Mouse (Mus musculus) stomach, embryonic 15.5 days (tissue): Measurements from ENCODE around the gene Papss2. TPM values are rescaled to one million over a fixed set of nuclear protein-coding genes. Genes with fewer than 3 reads are reported as not detected.

ENCODE experiments used
- ATAC-seq: fragments of 200-750 bp; cut with Nextera tagmentation; 2 replicates; pipeline ENCODE4 v1.8.0; 2017; ENCODE audit warnings: low read depth, moderate number of reproducible peaks, moderate TSS enrichment; ENCODE audit not compliant: insufficient read depth, low FRiP score
- H3K27ac ChIP-seq: fragments of 300-500 bp; sonication (generic); 2 replicates; pipeline ENCODE4 v1.5.1; 2015; ENCODE audit warnings: mild to moderate bottlenecking, inconsistent platforms
- H3K27me3 ChIP-seq: fragments of 300-500 bp; sonication (generic); replicated peaks from 2 replicates; pipeline ENCODE4 v1.6.1; 2015; ENCODE audit warnings: inconsistent platforms
- H3K36me3 ChIP-seq: fragments of 300-500 bp; sonication (generic); 2 replicates; pipeline ENCODE4 v1.6.1; 2015; ENCODE audit warnings: inconsistent platforms
- H3K4me1 ChIP-seq: fragments of 300-500 bp; sonication (generic); 2 replicates; pipeline ENCODE4 v1.6.1; 2015; ENCODE audit warnings: inconsistent platforms
- H3K4me2 ChIP-seq: fragments of 300-500 bp; sonication (generic); 2 replicates; pipeline ENCODE4 v1.6.1; 2015; ENCODE audit warnings: mild to moderate bottlenecking, inconsistent platforms
- H3K4me3 ChIP-seq: fragments of 300-500 bp; sonication (generic); replicated peaks from 2 replicates; pipeline ENCODE4 v1.5.1; 2015; ENCODE audit warnings: inconsistent platforms
- H3K9ac ChIP-seq: fragments of 300-500 bp; sonication (generic); 2 replicates; pipeline ENCODE4 v1.6.1; 2015; ENCODE audit warnings: inconsistent platforms
- H3K9me3 ChIP-seq: fragments of 300-500 bp; sonication (generic); 2 replicates; pipeline ENCODE4 v1.6.1; 2016; ENCODE audit warnings: inconsistent platforms
- whole genome bisulfite sequencing: fragments of 180-500 bp; shearing (Covaris S2); methylation state at CpG from one replicate; pipeline ENCODE4 v1.1.7; 2015; 5-methylcytosine and 5-hydroxymethylcytosine counted together
- polyA plus RNA-seq: library from polyadenylated mRNA; unstranded; fragments of >200 nt; fragmentation: Nextera tagmentation; extraction: Ambion mirVana; gene quantifications from 2 replicates; pipeline ENCODE4 v1.2.1, GENCODE M21; 2015

Papss2 gene
- polyA plus RNA-seq, result 9.3 and 10.8 TPM in 2 replicates

- Histone ChIP-seq H3K27me3 (0 out of 2 replicates have a peak, but pooled peaks cover 5% of the 10 kb centered on the region), H3K4me1 (no peaks in the 10 kb centered on the region), H3K9ac (peak within 1 kb of the TSS; percentile 76), H3K4me2 (peak within 1 kb of the TSS; percentile 79), H3K36me3 (no peaks in the 10 kb centered on the region), H3K27ac (no peak within 1 kb of the TSS), H3K9me3 (no peaks in the 10 kb centered on the region), H3K4me3 (peak within 1 kb of the TSS; percentile 63)
- peak; percentile 81 for ATAC-seq
- WGBS, result under 1% methylated on average over 64 of the region's 64 CpGs
These were observed at the start of gene Papss2 for GRCm38 (mm10) chr19:32595506-32596286. Gene Papss2 (plus strand): TSS chr19:32595790.

- H3K9me3 ChIP-seq, result no peaks in the 10 kb centered on the region
- no peak overlapping the region for H3K9ac ChIP-seq
- H3K4me2 ChIP-seq, result no peak overlapping the region
- no peaks in the 10 kb centered on the region for H3K4me1 ChIP-seq
- no peak overlapping the region for H3K4me3 ChIP-seq
- H3K36me3 ChIP-seq, result no peaks in the 10 kb centered on the region
- 0 out of 2 replicates have a peak, but pooled peaks have one; percentile 25 for ATAC-seq
- H3K27ac ChIP-seq, result no peak overlapping the region
- H3K27me3 ChIP-seq, result no peaks in the 10 kb centered on the region
- 55% methylated on average over 3 of the region's 3 CpGs for WGBS
These were observed 48.2 kb upstream of the Papss2 start for GRCm38 (mm10) chr19:32547396-32547795.

- no peak for ATAC-seq
- no peaks in the 10 kb centered on the region for H3K9me3 ChIP-seq
- H3K27me3 ChIP-seq, result no peaks in the 10 kb centered on the region
- 81% methylated on average over 15 of the region's 15 CpGs for WGBS
- H3K4me2 ChIP-seq, result no peak overlapping the region
- no peak overlapping the region for H3K9ac ChIP-seq
- H3K36me3 ChIP-seq, result no peaks in the 10 kb centered on the region
- H3K4me1 ChIP-seq, result no peaks in the 10 kb centered on the region
- H3K27ac ChIP-seq, result no peak overlapping the region
- H3K4me3 ChIP-seq, result no peak overlapping the region
These were observed 47.4 kb upstream of the Papss2 start for GRCm38 (mm10) chr19:32548202-32548601.

GRCm38 (mm10) chr19:32550446-32550845, 45.1 kb upstream of the Papss2 start:
- Histone ChIP-seq H3K36me3 (no peaks in the 10 kb centered on the region), H3K4me3 (no peak overlapping the region), H3K27ac (peak overlapping the region; percentile 40; the same call in 1 of the 2 replicates), H3K4me1 (no peaks in the 10 kb centered on the region), H3K4me2 (no peak overlapping the region), H3K9ac (no peak overlapping the region), H3K9me3 (no peaks in the 10 kb centered on the region), H3K27me3 (no peaks in the 10 kb centered on the region)
- WGBS, result 48% methylated on average over 5 of the region's 5 CpGs
- peak; percentile 20; the same call in 1 of the 2 replicates for ATAC-seq

- ATAC-seq, result peak; percentile 27; the same call in 1 of the 2 replicates
- no peak overlapping the region for H3K4me3 ChIP-seq
- H3K27me3 ChIP-seq, result no peaks in the 10 kb centered on the region
- WGBS, result 39% methylated on average over 3 of the region's 3 CpGs
- no peak overlapping the region for H3K9ac ChIP-seq
- H3K4me2 ChIP-seq, result no peak overlapping the region
- H3K4me1 ChIP-seq, result no peaks in the 10 kb centered on the region
- H3K9me3 ChIP-seq, result no peaks in the 10 kb centered on the region
- H3K27ac ChIP-seq, result peak overlapping the region; percentile 32; the same call in 1 of the 2 replicates
- no peaks in the 10 kb centered on the region for H3K36me3 ChIP-seq
These were observed 44.1 kb upstream of the Papss2 start for GRCm38 (mm10) chr19:32551442-32551841.

- H3K27me3 ChIP-seq, result no peaks in the 10 kb centered on the region
- 56% methylated on average over 1 of the region's 1 CpGs for WGBS
- H3K27ac ChIP-seq, result no peak overlapping the region
- H3K4me1 ChIP-seq, result no peaks in the 10 kb centered on the region
- no peak overlapping the region for H3K4me3 ChIP-seq
- H3K4me2 ChIP-seq, result no peak overlapping the region
- H3K36me3 ChIP-seq, result no peaks in the 10 kb centered on the region
- no peaks in the 10 kb centered on the region for H3K9me3 ChIP-seq
- ATAC-seq, result no peak
- H3K9ac ChIP-seq, result no peak overlapping the region
These were observed 43.5 kb upstream of the Papss2 start for GRCm38 (mm10) chr19:32552106-32552505.

GRCm38 (mm10) chr19:32553310-32553709, 42.3 kb upstream of the Papss2 start:
- no peak overlapping the region for H3K4me2 ChIP-seq
- H3K27ac ChIP-seq, result no peak overlapping the region
- H3K27me3 ChIP-seq, result no peaks in the 10 kb centered on the region
- H3K4me3 ChIP-seq, result no peak overlapping the region
- H3K9me3 ChIP-seq, result no peaks in the 10 kb centered on the region
- H3K36me3 ChIP-seq, result no peaks in the 10 kb centered on the region
- no peak overlapping the region for H3K9ac ChIP-seq
- ATAC-seq, result no peak
- 78% methylated on average over 3 of the region's 3 CpGs for WGBS
- no peaks in the 10 kb centered on the region for H3K4me1 ChIP-seq

- Histone ChIP-seq H3K9ac (no peak overlapping the region), H3K9me3 (no peaks in the 10 kb centered on the region), H3K36me3 (no peaks in the 10 kb centered on the region), H3K4me2 (no peak overlapping the region), H3K4me1 (no peaks in the 10 kb centered on the region), H3K4me3 (no peak overlapping the region), H3K27ac (no peak overlapping the region), H3K27me3 (no peaks in the 10 kb centered on the region)
- 33% methylated on average over 3 of the region's 3 CpGs for WGBS
- ATAC-seq, result no peak
These were observed 40.3 kb upstream of the Papss2 start for GRCm38 (mm10) chr19:32555257-32555656.

- Histone ChIP-seq H3K4me1 (no peaks in the 10 kb centered on the region), H3K36me3 (no peaks in the 10 kb centered on the region), H3K27ac (no peak overlapping the region), H3K4me3 (no peak overlapping the region), H3K9ac (no peak overlapping the region), H3K27me3 (no peaks in the 10 kb centered on the region), H3K4me2 (no peak overlapping the region), H3K9me3 (no peaks in the 10 kb centered on the region)
- no peak for ATAC-seq
- 68% methylated on average over 8 of the region's 8 CpGs for WGBS
These were observed 28.6 kb upstream of the Papss2 start for GRCm38 (mm10) chr19:32567025-32567424.

- no peaks in the 10 kb centered on the region for H3K36me3 ChIP-seq
- no peak overlapping the region for H3K4me2 ChIP-seq
- no peaks in the 10 kb centered on the region for H3K9me3 ChIP-seq
- WGBS, result 88% methylated on average over 5 of the region's 5 CpGs
- H3K4me1 ChIP-seq, result no peaks in the 10 kb centered on the region
- H3K9ac ChIP-seq, result no peak overlapping the region
- ATAC-seq, result no peak
- H3K27me3 ChIP-seq, result no peaks in the 10 kb centered on the region
- H3K4me3 ChIP-seq, result no peak overlapping the region
- H3K27ac ChIP-seq, result no peak overlapping the region
These were observed 28.1 kb upstream of the Papss2 start for GRCm38 (mm10) chr19:32567447-32567846.

GRCm38 (mm10) chr19:32568470-32568869, 27.1 kb upstream of the Papss2 start:
- ATAC-seq, result no peak
- WGBS, result 88% methylated on average over 3 of the region's 3 CpGs

GRCm38 (mm10) chr19:32568961-32569653, 26.5 kb upstream of the Papss2 start:
- H3K9ac ChIP-seq, result no peak overlapping the region
- no peaks in the 10 kb centered on the region for H3K36me3 ChIP-seq
- 77% methylated on average over 3 of the region's 3 CpGs for WGBS
- no peak overlapping the region for H3K4me2 ChIP-seq
- H3K27ac ChIP-seq, result no peak overlapping the region
- H3K27me3 ChIP-seq, result no peaks in the 10 kb centered on the region
- H3K4me3 ChIP-seq, result no peak overlapping the region
- H3K9me3 ChIP-seq, result no peaks in the 10 kb centered on the region
- H3K4me1 ChIP-seq, result no peaks in the 10 kb centered on the region
- ATAC-seq, result peak; percentile 43; the same call in 1 of the 2 replicates

More at GRCm38 (mm10) chr19:32568470-32568869, 27.1 kb upstream of the Papss2 start:
- Histone ChIP-seq H3K36me3 (no peaks in the 10 kb centered on the region), H3K4me1 (no peaks in the 10 kb centered on the region), H3K9ac (no peak overlapping the region), H3K27ac (no peak overlapping the region), H3K4me3 (no peak overlapping the region), H3K27me3 (no peaks in the 10 kb centered on the region), H3K4me2 (no peak overlapping the region), H3K9me3 (no peaks in the 10 kb centered on the region)
